ENCODE assay signal across 23 mouse cellular contexts in genomic region chr11:100750127-100750526, GRCm38 (mm10). TPM values are rescaled to one million over a fixed set of nuclear protein-coding genes. Genes with fewer than 3 reads are reported as not detected.
"Had no signal": no experiment of that assay in that cellular context is flagged by ENCODE, and none has a peak within 500 bp of the region (broad histone marks: within the 10 kb centered on the region; RNA-seq: fewer than 3 reads in every experiment).

No protein-coding gene starts in this region.

- H3K9me3 ChIP-seq: liver, embryonic 12.5 days; midbrain, embryonic 13.5 days; midbrain, embryonic 15.5 days; neural tube, embryonic 12.5 days; stomach, embryonic 15.5 days had no signal

- H3K4me1 ChIP-seq: midbrain, embryonic 13.5 days; midbrain, embryonic 15.5 days; stomach, embryonic 15.5 days had no signal

- DNase-seq: lung, adult 18-20 months; lung, embryonic 14.5 days; lung, postnatal 10 days; thymus, adult 2 months; thymus, postnatal 25 days; thymus, postnatal 4 days had no signal

- H3K36me3 ChIP-seq: liver, embryonic 12.5 days; stomach, embryonic 15.5 days had no signal

- H3K4me3 ChIP-seq: liver, embryonic 12.5 days; midbrain, embryonic 13.5 days; midbrain, embryonic 15.5 days; neural tube, embryonic 12.5 days; stomach, embryonic 15.5 days had no signal

- ATAC-seq: liver, embryonic 12.5 days; midbrain, embryonic 13.5 days; midbrain, embryonic 15.5 days had no signal

RNA-seq across cellular contexts. Expression of gene Kcnh4, which starts 9.6 kb away (rescaled TPM):
- total RNA-seq: megakaryocyte progenitor cell, adult 5-6 weeks; monocyte, adult 5-6 weeks had no signal
- polyA plus RNA-seq: liver, embryonic 12.5 days; liver, embryonic 14.5 days; liver, embryonic 16.5 days; lung, embryonic 14.5 days; lung, embryonic 16.5 days; macrophage had no signal

RNA-seq across cellular contexts. Expression of gene Hcrt, which starts 12.6 kb away (rescaled TPM):
- total RNA-seq: megakaryocyte progenitor cell, adult 5-6 weeks; monocyte, adult 5-6 weeks; neutrophil, adult 5-6 weeks had no signal
- polyA plus RNA-seq: liver, embryonic 12.5 days; liver, embryonic 14.5 days; liver, embryonic 16.5 days; lung, embryonic 14.5 days; lung, embryonic 16.5 days; macrophage; midbrain, embryonic 11.5 days; stomach, embryonic 15.5 days; stomach, postnatal 0 days; urinary bladder, adult 2 months had no signal

RNA-seq across cellular contexts. Expression of gene Hspb9, which starts 36.5 kb away (rescaled TPM):
- total RNA-seq: midbrain, postnatal 0 days; monocyte, adult 5-6 weeks; neutrophil, adult 5-6 weeks had no signal
- polyA plus RNA-seq: lung, embryonic 16.5 days; macrophage; midbrain, embryonic 15.5 days; midbrain, postnatal 0 days; neural tube, embryonic 12.5 days; neural tube, embryonic 14.5 days; stomach, embryonic 15.5 days had no signal
